Mouse (Mus musculus) embryonic fibroblast, embryonic 13.5 days (primary cell): Measurements from ENCODE around the gene Itpk1.

Experiments used
- CTCF ChIP-seq: IDR thresholded peaks from 2 replicates; pipeline ENCODE4 v1.5.1; 2011; ENCODE audit warnings: mild to moderate bottlenecking, control low read depth, low read length, moderate library complexity, borderline replicate concordance; ENCODE audit not compliant: insufficient read depth
- POLR2A ChIP-seq: IDR thresholded peaks from 2 replicates; pipeline ENCODE4 v1.6.1; 2011; ENCODE audit warnings: low read depth, mild to moderate bottlenecking, control low read depth, low read length, moderate library complexity

DNA sequence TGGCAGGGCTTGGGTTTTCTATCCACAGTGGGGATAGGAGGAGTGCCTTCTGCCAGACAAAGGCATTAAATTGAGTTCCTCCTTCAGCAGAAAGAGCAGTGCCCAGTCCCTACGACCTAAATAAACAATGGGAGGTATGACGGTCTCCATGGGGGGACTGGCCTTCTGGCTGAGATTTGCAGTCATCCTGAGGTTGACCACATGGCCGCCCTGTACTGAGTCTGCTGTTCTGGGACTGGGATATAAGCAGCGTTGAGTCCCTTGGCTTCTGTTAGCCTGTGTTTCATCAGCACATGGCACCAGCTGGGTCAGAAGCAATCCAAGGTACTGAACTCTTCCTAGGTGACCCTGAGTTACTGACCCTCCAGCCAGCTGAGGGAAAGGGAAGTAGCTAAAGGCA, 88.5 kb downstream of the Itpk1 start:
- TF ChIP-seq POLR2A (no peak), CTCF (no peak)
